Mouse (Mus musculus): ENCODE measurements at regions not wholly inside any gene's neighbourhood (a gene's known extent, or its start where the extent isn't known, plus 50 kb on each side); places are given as distances from the start of the nearest gene placed in this dataset.
A peak's percentile ranks its signal among the peaks of the same experiment; 100 is the strongest.

- TF ChIP-seq CTCF (IDR thresholded peaks at IDR 0.05; ENCODE audit: low read depth) (no peak), EP300 (IDR thresholded peaks at IDR 0.05; ENCODE audit: low read depth) (no peak)
- H3K27me3 ChIP-seq (ENCODE audit: control insufficient read depth, insufficient read depth, low read length) = no peaks in the 10 kb centered on the region
- no peaks in the 10 kb centered on the region for H3K4me1 ChIP-seq (ENCODE audit: control insufficient read depth, insufficient read depth)
- WGBS = 43% methylated on average over 1 of the region's 1 CpGs
- no peaks in the 10 kb centered on the region for H3K36me3 ChIP-seq (replicated peaks; ENCODE audit: control insufficient read depth, insufficient read depth, low read length)
- DNase-seq (ENCODE audit: low spot score) (no peak), ATAC-seq (ENCODE audit: insufficient read depth, low read depth) (no peak)
- H3K27ac ChIP-seq (ENCODE audit: low read depth) = no peak overlapping the region
- H3K4me2 ChIP-seq (ENCODE audit: low read depth, low read length) = no peak overlapping the region
- H3K9me3 ChIP-seq (replicated peaks; ENCODE audit: control insufficient read depth, low read length) = no peaks in the 10 kb centered on the region
- H3K9ac ChIP-seq (replicated peaks; ENCODE audit: low read depth, low read length) = no peak overlapping the region
- H3K4me3 ChIP-seq (ENCODE audit: low read depth, low read length) = no peak overlapping the region
Measured at GRCm38 (mm10) chr9:104467238-104467637, 79.8 kb upstream of the Cpne4 start.

- no peak for ATAC-seq (ENCODE audit: insufficient read depth, low read depth)
- no peaks in the 10 kb centered on the region for H3K9me3 ChIP-seq (replicated peaks; ENCODE audit: control insufficient read depth, low read length)
- no peak for TF ChIP-seq EP300 (IDR thresholded peaks at IDR 0.05; ENCODE audit: low read depth)
- no peak for TF ChIP-seq CTCF (IDR thresholded peaks at IDR 0.05; ENCODE audit: low read depth)
- WGBS = 67% methylated on average over 4 of the region's 4 CpGs
- H3K4me1 ChIP-seq (ENCODE audit: control insufficient read depth, insufficient read depth) = no peaks in the 10 kb centered on the region
- no peak overlapping the region for H3K9ac ChIP-seq (replicated peaks; ENCODE audit: low read depth, low read length)
- no peak for DNase-seq (ENCODE audit: low spot score)
- no peak overlapping the region for H3K4me2 ChIP-seq (ENCODE audit: low read depth, low read length)
- H3K36me3 ChIP-seq (replicated peaks; ENCODE audit: control insufficient read depth, insufficient read depth, low read length) = no peaks in the 10 kb centered on the region
- no peak overlapping the region for H3K27ac ChIP-seq (ENCODE audit: low read depth)
- no peaks in the 10 kb centered on the region for H3K27me3 ChIP-seq (ENCODE audit: control insufficient read depth, insufficient read depth, low read length)
- no peak overlapping the region for H3K4me3 ChIP-seq (ENCODE audit: low read depth, low read length)
Measured at GRCm38 (mm10) chr9:104463701-104464100, 83.4 kb upstream of the Cpne4 start.

GRCm38 (mm10) chr9:104460133-104460532 lies 87.0 kb upstream of the Cpne4 start:
- no peak for DNase-seq (ENCODE audit: low spot score)
- Histone ChIP-seq H3K9ac (replicated peaks; ENCODE audit: low read depth, low read length) (no peak overlapping the region), H3K4me3 (ENCODE audit: low read depth, low read length) (no peak overlapping the region), H3K36me3 (replicated peaks; ENCODE audit: control insufficient read depth, insufficient read depth, low read length) (no peaks in the 10 kb centered on the region), H3K9me3 (replicated peaks; ENCODE audit: control insufficient read depth, low read length) (no peaks in the 10 kb centered on the region), H3K27me3 (ENCODE audit: control insufficient read depth, insufficient read depth, low read length) (no peaks in the 10 kb centered on the region), H3K4me2 (ENCODE audit: low read depth, low read length) (no peak overlapping the region), H3K4me1 (ENCODE audit: control insufficient read depth, insufficient read depth) (no peaks in the 10 kb centered on the region), H3K27ac (ENCODE audit: low read depth) (no peak overlapping the region)
- no peak for ATAC-seq (ENCODE audit: insufficient read depth, low read depth)
- TF ChIP-seq EP300 (IDR thresholded peaks at IDR 0.05; ENCODE audit: low read depth) = no peak
- no peak for TF ChIP-seq CTCF (IDR thresholded peaks at IDR 0.05; ENCODE audit: low read depth)

GRCm38 (mm10) chr9:104457635-104458034 lies 89.5 kb upstream of the Cpne4 start:
- ATAC-seq (ENCODE audit: insufficient read depth, low read depth) = no peak
- 29% methylated on average over 4 of the region's 4 CpGs for WGBS
- Histone ChIP-seq H3K4me1 (ENCODE audit: control insufficient read depth, insufficient read depth) (no peaks in the 10 kb centered on the region), H3K9me3 (replicated peaks; ENCODE audit: control insufficient read depth, low read length) (no peaks in the 10 kb centered on the region), H3K27me3 (ENCODE audit: control insufficient read depth, insufficient read depth, low read length) (no peaks in the 10 kb centered on the region), H3K4me2 (ENCODE audit: low read depth, low read length) (no peak overlapping the region), H3K4me3 (ENCODE audit: low read depth, low read length) (no peak overlapping the region), H3K27ac (ENCODE audit: low read depth) (no peak overlapping the region), H3K9ac (replicated peaks; ENCODE audit: low read depth, low read length) (no peak overlapping the region), H3K36me3 (replicated peaks; ENCODE audit: control insufficient read depth, insufficient read depth, low read length) (no peaks in the 10 kb centered on the region)
- no peak for TF ChIP-seq EP300 (IDR thresholded peaks at IDR 0.05; ENCODE audit: low read depth)
- no peak; the same call in 1 of the 2 replicates for TF ChIP-seq CTCF (IDR thresholded peaks at IDR 0.05; ENCODE audit: low read depth)
- DNase-seq (ENCODE audit: low spot score) = no peak

GRCm38 (mm10) chr9:104448577-104449165 lies 98.4 kb upstream of the Cpne4 start:
- DNase-seq (ENCODE audit: low spot score) = no peak
- no peaks in the 10 kb centered on the region for H3K4me1 ChIP-seq (ENCODE audit: control insufficient read depth, insufficient read depth)
- no peak overlapping the region for H3K4me2 ChIP-seq (ENCODE audit: low read depth, low read length)
- no peak overlapping the region for H3K4me3 ChIP-seq (ENCODE audit: low read depth, low read length)
- ATAC-seq (ENCODE audit: insufficient read depth, low read depth) = no peak
- no peaks in the 10 kb centered on the region for H3K36me3 ChIP-seq (replicated peaks; ENCODE audit: control insufficient read depth, insufficient read depth, low read length)
- no peak overlapping the region for H3K9ac ChIP-seq (replicated peaks; ENCODE audit: low read depth, low read length)
- H3K27me3 ChIP-seq (ENCODE audit: control insufficient read depth, insufficient read depth, low read length) = no peaks in the 10 kb centered on the region
- TF ChIP-seq CTCF (IDR thresholded peaks at IDR 0.05; ENCODE audit: low read depth) = no peak
- TF ChIP-seq EP300 (IDR thresholded peaks at IDR 0.05; ENCODE audit: low read depth) = no peak
- H3K27ac ChIP-seq (ENCODE audit: low read depth) = no peak overlapping the region
- 71% methylated on average over 8 of the region's 8 CpGs for WGBS
- no peaks in the 10 kb centered on the region for H3K9me3 ChIP-seq (replicated peaks; ENCODE audit: control insufficient read depth, low read length)

- no peak overlapping the region for H3K4me3 ChIP-seq (ENCODE audit: low read depth, low read length)
- H3K9me3 ChIP-seq (replicated peaks; ENCODE audit: control insufficient read depth, low read length) = 0 out of 2 replicates have a peak, but pooled peaks cover 2% of the 10 kb centered on the region
- H3K4me1 ChIP-seq (ENCODE audit: control insufficient read depth, insufficient read depth) = no peaks in the 10 kb centered on the region
- H3K9ac ChIP-seq (replicated peaks; ENCODE audit: low read depth, low read length) = no peak overlapping the region
- no peak for TF ChIP-seq EP300 (IDR thresholded peaks at IDR 0.05; ENCODE audit: low read depth)
- peak; percentile 45 for TF ChIP-seq CTCF (IDR thresholded peaks at IDR 0.05; ENCODE audit: low read depth)
- ATAC-seq (ENCODE audit: insufficient read depth, low read depth) = no peak
- H3K4me2 ChIP-seq (ENCODE audit: low read depth, low read length) = no peak overlapping the region
- no peak overlapping the region for H3K27ac ChIP-seq (ENCODE audit: low read depth)
- 47% methylated on average over 5 of the region's 5 CpGs for WGBS
- no peaks in the 10 kb centered on the region for H3K36me3 ChIP-seq (replicated peaks; ENCODE audit: control insufficient read depth, insufficient read depth, low read length)
- no peaks in the 10 kb centered on the region for H3K27me3 ChIP-seq (ENCODE audit: control insufficient read depth, insufficient read depth, low read length)
- DNase-seq (ENCODE audit: low spot score) = no peak
Measured at GRCm38 (mm10) chr9:104444906-104445305, 102.2 kb upstream of the Cpne4 start.
